Mouse (Mus musculus): ENCODE data around the gene Angptl2. TPM values are rescaled to one million over a fixed set of nuclear protein-coding genes. Genes with fewer than 3 reads are reported as not detected.
A peak's percentile ranks its signal among the peaks of the same experiment; 100 is the strongest.

Angptl2 gene
- polyA plus RNA-seq, 1 experiment from 2014 or later, result 34.3 TPM

DNA sequence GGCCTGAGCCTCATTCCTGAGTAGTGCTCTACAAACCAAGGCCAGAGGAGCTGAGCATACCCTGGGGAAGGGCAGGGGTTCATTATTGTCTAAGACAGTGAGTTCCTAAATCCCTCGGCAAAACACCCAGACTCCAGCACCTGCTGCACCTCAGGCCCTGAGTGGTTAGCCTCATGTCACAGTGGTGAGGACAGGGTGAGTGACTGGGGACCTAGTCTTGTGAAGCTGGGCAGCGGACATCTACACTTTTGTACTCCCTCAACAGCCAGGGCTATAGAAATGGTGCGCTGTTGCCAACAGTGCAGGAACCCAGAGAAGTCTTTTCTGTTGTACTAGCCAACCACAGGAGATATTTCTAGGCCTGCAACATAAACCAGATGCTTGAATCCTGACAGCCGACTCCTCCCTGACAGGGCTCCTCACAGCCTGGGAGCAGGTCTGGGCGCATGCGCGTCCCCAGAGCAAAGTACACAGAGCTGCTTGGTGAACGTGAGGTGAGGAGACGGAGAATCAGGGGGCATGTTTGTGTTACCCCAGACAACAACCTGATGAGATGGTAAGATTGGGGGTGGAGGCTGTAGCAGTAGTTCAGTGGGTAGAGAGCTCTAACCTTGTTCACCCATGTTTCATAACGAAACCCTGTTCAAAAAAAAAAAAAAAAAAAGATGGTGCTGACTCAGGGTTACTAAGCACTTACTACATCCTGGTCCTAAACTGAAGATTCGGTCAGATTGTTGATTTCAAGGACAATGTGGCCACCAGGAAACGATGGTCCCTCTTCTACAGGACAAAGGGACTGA is 38.2 kb upstream of the Angptl2 start:
- ATAC-seq (replicated peaks; ENCODE audit: insufficient number of reproducible peaks, low FRiP score, low TSS enrichment), result no peak; the same call in 1 of the 2 replicates
- no peaks in the 10 kb centered on the region for H3K27me3 ChIP-seq (ENCODE audit: control insufficient read depth, insufficient read depth, low read length)
- peak overlapping the region; percentile 79 for H3K27ac ChIP-seq (ENCODE audit: low read depth, low read length)
- peaks cover 33% of the 10 kb centered on the region for H3K4me1 ChIP-seq (ENCODE audit: control insufficient read depth, insufficient read depth, low read length)
- no peak overlapping the region; the same call in 1 of the 2 replicates for H3K4me2 ChIP-seq
- WGBS (ENCODE audit: insufficient replicate concordance), result 50% methylated on average over 12 of the region's 12 CpGs
- no peaks in the 10 kb centered on the region for H3K36me3 ChIP-seq (ENCODE audit: control insufficient read depth, insufficient read depth, low read length)
- H3K9ac ChIP-seq (ENCODE audit: low read depth, low read length), result no peak overlapping the region
- no peaks in the 10 kb centered on the region for H3K9me3 ChIP-seq (replicated peaks; ENCODE audit: control insufficient read depth, low read length)
- no peak overlapping the region for H3K4me3 ChIP-seq (ENCODE audit: low read depth, low read length)

DNA sequence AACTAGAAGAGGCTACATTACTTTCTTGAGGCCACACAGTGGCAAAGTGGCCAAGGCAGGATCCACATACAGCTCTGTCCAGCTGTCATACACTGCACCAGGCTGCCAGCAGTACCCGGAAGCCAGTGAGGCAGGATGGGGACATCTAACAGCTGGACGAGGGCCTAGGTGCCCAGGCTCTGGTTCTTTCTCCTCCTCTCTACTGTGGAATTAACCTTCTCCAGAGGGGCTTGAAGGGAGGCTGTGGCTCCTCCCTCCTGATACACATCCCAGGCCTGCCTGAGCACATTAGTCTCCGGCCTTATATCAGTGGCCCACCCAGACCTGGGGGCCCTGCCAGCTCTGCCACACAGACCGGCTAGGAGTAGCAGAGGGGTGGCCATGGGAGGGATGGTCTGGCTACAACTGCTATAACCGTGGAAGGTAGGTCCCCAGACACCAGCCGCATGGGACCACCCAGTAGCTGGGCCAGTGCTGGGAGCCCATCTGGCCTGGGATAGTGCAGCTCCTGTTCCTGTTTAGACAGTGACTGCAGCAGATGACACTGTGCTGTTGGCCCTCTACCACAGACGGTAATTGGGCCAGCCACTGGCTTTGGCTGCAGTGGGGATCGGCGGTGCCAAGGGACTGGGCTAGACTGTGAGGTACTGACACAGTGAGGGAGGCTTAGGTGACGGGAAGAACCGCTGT is 37.5 kb upstream of the Angptl2 start:
- H3K36me3 ChIP-seq (ENCODE audit: control insufficient read depth, insufficient read depth, low read length), result no peaks in the 10 kb centered on the region
- no peak overlapping the region for H3K27ac ChIP-seq (ENCODE audit: low read depth, low read length)
- H3K4me2 ChIP-seq, result no peak overlapping the region
- no peak; the same call in 1 of the 2 replicates for ATAC-seq (replicated peaks; ENCODE audit: insufficient number of reproducible peaks, low FRiP score, low TSS enrichment)
- no peak overlapping the region for H3K4me3 ChIP-seq (ENCODE audit: low read depth, low read length)
- H3K9me3 ChIP-seq (replicated peaks; ENCODE audit: control insufficient read depth, low read length), result no peaks in the 10 kb centered on the region
- H3K27me3 ChIP-seq (ENCODE audit: control insufficient read depth, insufficient read depth, low read length), result no peaks in the 10 kb centered on the region
- peak overlapping the region; percentile 16; the same call in 1 of the 2 replicates for H3K9ac ChIP-seq (ENCODE audit: low read depth, low read length)
- H3K4me1 ChIP-seq (ENCODE audit: control insufficient read depth, insufficient read depth, low read length), result peaks cover 28% of the 10 kb centered on the region
- WGBS (ENCODE audit: insufficient replicate concordance), result 55% methylated on average over 11 of the region's 11 CpGs

DNA sequence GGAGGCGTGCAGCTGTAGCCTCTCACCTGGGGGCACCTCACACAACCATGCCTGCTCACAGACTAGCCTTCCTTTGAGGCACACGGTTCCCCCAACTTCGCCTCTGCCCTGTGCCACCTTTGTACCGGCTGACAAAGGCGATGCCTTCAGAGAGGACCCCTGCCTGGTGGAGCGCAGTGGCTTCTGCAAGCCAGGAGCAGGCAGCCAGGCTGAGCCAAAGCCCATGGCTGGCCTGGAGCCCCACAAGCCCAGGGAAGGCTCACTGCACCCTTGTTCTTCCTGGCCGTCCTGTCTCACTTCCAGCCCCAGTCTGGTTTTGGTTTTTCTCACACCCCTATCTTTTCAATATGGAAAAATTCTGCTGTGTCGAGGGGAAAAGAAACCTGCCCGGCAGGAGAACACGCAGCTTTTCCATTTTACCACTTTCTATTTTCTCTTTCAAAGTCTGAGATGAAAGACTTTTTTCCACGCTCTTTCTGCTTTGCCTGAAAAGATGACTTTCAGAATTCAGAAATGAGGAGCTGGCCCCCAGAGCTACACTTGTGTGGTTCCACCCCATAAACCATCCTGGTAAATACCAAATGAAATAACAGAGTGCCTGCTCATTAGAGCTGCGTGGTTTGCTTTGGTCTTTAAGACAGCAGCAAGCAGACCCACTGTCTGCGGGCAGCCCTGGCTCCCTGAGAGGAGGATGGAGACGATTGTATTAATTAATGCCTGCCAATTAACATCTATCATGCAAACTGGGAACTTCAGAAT is 36.5 kb upstream of the Angptl2 start:
- 75% methylated on average over 14 of the region's 14 CpGs for WGBS (ENCODE audit: insufficient replicate concordance)
- Histone ChIP-seq H3K36me3 (ENCODE audit: control insufficient read depth, insufficient read depth, low read length) (no peaks in the 10 kb centered on the region), H3K9me3 (replicated peaks; ENCODE audit: control insufficient read depth, low read length) (no peaks in the 10 kb centered on the region), H3K27ac (ENCODE audit: low read depth, low read length) (0 out of 2 replicates have a peak overlapping the region, but pooled peaks have one; percentile 22), H3K4me2 (no peak overlapping the region), H3K9ac (ENCODE audit: low read depth, low read length) (no peak overlapping the region), H3K4me3 (ENCODE audit: low read depth, low read length) (no peak overlapping the region), H3K4me1 (ENCODE audit: control insufficient read depth, insufficient read depth, low read length) (peaks cover 28% of the 10 kb centered on the region), H3K27me3 (ENCODE audit: control insufficient read depth, insufficient read depth, low read length) (no peaks in the 10 kb centered on the region)
- ATAC-seq (replicated peaks; ENCODE audit: insufficient number of reproducible peaks, low FRiP score, low TSS enrichment), result no peak

DNA sequence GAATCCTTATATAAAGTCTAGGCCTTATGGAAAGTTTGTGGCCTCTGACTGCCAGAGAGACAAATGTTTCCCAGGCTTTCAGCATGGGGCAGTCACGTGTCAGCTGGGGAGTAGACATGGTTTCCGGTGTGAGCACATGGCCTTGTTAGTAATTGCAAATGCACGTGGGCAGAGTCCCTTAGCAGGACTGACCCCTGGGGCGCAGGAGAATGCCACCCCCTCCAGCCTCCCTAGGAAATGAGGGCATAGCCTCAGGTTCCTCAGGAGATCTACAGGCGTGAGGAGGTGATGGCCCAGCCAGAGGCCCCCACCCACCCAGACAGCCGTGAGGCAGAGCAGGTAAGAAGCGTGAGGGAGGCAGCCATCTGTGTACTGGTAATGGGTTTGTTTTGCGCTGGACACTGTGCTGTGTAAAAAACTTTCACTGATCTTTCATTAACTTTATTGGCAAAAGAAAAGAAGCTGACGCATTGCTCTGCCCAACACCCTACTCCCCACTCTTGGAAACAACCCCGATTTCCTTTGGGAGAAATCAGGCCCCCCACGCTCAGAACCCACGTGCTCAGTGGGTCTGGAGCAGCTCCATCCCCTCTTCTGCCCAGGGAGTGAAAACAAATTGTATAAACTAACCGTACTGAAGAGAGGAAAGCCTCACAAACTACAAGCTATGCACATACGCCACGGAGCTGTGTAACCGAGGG is 35.8 kb upstream of the Angptl2 start:
- Histone ChIP-seq H3K9ac (ENCODE audit: low read depth, low read length) (no peak overlapping the region), H3K27me3 (ENCODE audit: control insufficient read depth, insufficient read depth, low read length) (no peaks in the 10 kb centered on the region), H3K27ac (ENCODE audit: low read depth, low read length) (no peak overlapping the region), H3K4me3 (ENCODE audit: low read depth, low read length) (no peak overlapping the region), H3K4me1 (ENCODE audit: control insufficient read depth, insufficient read depth, low read length) (peaks cover 28% of the 10 kb centered on the region), H3K4me2 (no peak overlapping the region), H3K9me3 (replicated peaks; ENCODE audit: control insufficient read depth, low read length) (no peaks in the 10 kb centered on the region), H3K36me3 (ENCODE audit: control insufficient read depth, insufficient read depth, low read length) (no peaks in the 10 kb centered on the region)
- ATAC-seq (replicated peaks; ENCODE audit: insufficient number of reproducible peaks, low FRiP score, low TSS enrichment), result no peak
- 69% methylated on average over 16 of the region's 16 CpGs for WGBS (ENCODE audit: insufficient replicate concordance)

DNA sequence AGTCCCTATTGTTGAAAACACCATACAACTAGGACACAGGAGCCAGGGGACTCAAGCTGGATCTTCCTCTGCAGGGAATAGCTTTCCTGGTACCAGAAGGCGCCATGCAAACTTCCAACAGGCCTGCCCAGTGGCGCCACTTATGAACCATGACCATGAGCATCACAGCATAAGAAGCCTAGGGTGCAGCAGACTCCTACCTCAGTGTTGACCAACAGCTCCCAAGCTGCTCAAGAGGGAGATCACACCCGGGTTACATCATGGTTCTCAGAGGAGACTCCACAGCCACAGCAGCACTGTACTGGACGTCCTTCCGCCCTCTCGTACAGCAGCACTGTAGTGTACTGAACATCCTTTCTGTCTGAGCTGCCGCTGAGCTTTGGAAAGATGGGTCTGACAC is 32.5 kb upstream of the Angptl2 start:
- H3K27me3 ChIP-seq (ENCODE audit: control insufficient read depth, insufficient read depth, low read length), result no peaks in the 10 kb centered on the region
- no peak overlapping the region for H3K4me3 ChIP-seq (ENCODE audit: low read depth, low read length)
- H3K9me3 ChIP-seq (replicated peaks; ENCODE audit: control insufficient read depth, low read length), result no peaks in the 10 kb centered on the region
- H3K36me3 ChIP-seq (ENCODE audit: control insufficient read depth, insufficient read depth, low read length), result no peaks in the 10 kb centered on the region
- H3K4me2 ChIP-seq, result no peak overlapping the region
- H3K27ac ChIP-seq (ENCODE audit: low read depth, low read length), result no peak overlapping the region
- ATAC-seq (replicated peaks; ENCODE audit: insufficient number of reproducible peaks, low FRiP score, low TSS enrichment), result no peak
- H3K4me1 ChIP-seq (ENCODE audit: control insufficient read depth, insufficient read depth, low read length), result peaks cover 36% of the 10 kb centered on the region
- H3K9ac ChIP-seq (ENCODE audit: low read depth, low read length), result no peak overlapping the region
- WGBS (ENCODE audit: insufficient replicate concordance), result 86% methylated on average over 7 of the region's 7 CpGs

DNA sequence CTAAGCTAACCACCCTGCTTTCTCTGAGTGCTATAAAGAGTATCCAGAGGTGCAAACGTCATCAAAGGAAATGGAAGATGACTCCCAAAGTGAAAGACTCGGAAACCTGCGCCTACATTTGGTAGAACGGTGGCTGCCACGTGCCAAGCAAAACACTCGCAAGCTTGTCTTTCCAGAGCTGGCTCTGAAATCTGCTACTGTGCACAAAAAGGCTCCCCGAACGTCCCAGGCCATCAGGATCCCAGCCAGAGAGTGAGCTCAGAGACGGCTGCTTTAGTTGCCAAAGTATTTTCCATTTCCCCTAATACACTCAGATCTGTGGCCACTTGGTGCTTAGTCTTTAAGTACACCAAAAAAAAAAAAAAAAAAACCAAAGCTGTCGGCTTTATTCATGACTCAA is 31.2 kb upstream of the Angptl2 start:
- H3K4me2 ChIP-seq, result no peak overlapping the region
- no peak overlapping the region for H3K4me3 ChIP-seq (ENCODE audit: low read depth, low read length)
- WGBS (ENCODE audit: insufficient replicate concordance), result 76% methylated on average over 10 of the region's 10 CpGs
- H3K4me1 ChIP-seq (ENCODE audit: control insufficient read depth, insufficient read depth, low read length), result peaks cover 37% of the 10 kb centered on the region
- H3K36me3 ChIP-seq (ENCODE audit: control insufficient read depth, insufficient read depth, low read length), result no peaks in the 10 kb centered on the region
- H3K27me3 ChIP-seq (ENCODE audit: control insufficient read depth, insufficient read depth, low read length), result no peaks in the 10 kb centered on the region
- no peaks in the 10 kb centered on the region for H3K9me3 ChIP-seq (replicated peaks; ENCODE audit: control insufficient read depth, low read length)
- no peak overlapping the region for H3K9ac ChIP-seq (ENCODE audit: low read depth, low read length)
- no peak overlapping the region for H3K27ac ChIP-seq (ENCODE audit: low read depth, low read length)
- ATAC-seq (replicated peaks; ENCODE audit: insufficient number of reproducible peaks, low FRiP score, low TSS enrichment), result no peak

DNA sequence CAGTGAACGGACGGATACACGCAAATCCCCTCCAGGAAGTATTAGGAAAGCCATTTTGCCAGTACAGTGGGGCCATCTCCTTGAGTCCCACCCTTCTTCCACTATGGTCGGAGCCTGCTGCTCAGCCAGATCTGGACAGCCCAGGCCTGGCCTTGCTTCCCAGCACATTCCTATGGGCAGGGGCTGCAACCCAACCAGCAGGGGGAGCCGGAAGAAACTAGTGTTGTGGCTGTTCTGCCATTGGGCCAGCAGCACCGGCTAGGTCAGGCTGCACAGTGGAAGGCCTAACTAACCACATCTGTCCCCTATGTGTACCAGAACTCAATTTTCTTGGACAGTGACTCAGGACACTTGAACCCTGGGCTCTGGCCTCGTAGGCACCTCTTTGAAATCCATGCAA is 30.6 kb upstream of the Angptl2 start:
- H3K4me3 ChIP-seq (ENCODE audit: low read depth, low read length), result no peak overlapping the region
- no peak overlapping the region for H3K4me2 ChIP-seq
- peaks cover 32% of the 10 kb centered on the region for H3K4me1 ChIP-seq (ENCODE audit: control insufficient read depth, insufficient read depth, low read length)
- no peak for ATAC-seq (replicated peaks; ENCODE audit: insufficient number of reproducible peaks, low FRiP score, low TSS enrichment)
- WGBS (ENCODE audit: insufficient replicate concordance), result 67% methylated on average over 7 of the region's 7 CpGs
- H3K9ac ChIP-seq (ENCODE audit: low read depth, low read length), result no peak overlapping the region
- no peak overlapping the region for H3K27ac ChIP-seq (ENCODE audit: low read depth, low read length)
- no peaks in the 10 kb centered on the region for H3K9me3 ChIP-seq (replicated peaks; ENCODE audit: control insufficient read depth, low read length)
- no peaks in the 10 kb centered on the region for H3K27me3 ChIP-seq (ENCODE audit: control insufficient read depth, insufficient read depth, low read length)
- no peaks in the 10 kb centered on the region for H3K36me3 ChIP-seq (ENCODE audit: control insufficient read depth, insufficient read depth, low read length)

DNA sequence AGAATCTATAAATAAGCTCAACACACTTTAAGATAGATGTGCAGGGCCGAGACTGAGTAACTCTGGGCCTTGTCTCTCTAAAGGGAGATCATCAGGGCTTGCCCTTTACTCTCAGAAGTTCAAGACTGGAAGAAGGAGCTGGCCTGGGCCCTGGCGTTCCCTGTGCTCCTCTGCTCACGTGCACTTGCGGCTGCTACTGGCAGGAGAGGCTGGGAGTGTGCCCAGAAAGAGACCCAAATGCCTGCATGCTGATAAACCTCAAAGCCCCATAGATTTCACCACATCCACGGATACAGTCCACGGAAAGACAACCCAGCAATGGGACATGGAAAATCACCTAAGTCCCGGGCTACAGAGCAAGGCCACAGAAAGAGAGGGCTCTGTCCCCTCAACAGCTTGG is 29.4 kb upstream of the Angptl2 start:
- Histone ChIP-seq H3K27me3 (ENCODE audit: control insufficient read depth, insufficient read depth, low read length) (no peaks in the 10 kb centered on the region), H3K27ac (ENCODE audit: low read depth, low read length) (peak overlapping the region; percentile 67), H3K4me2 (0 out of 2 replicates have a peak overlapping the region, but pooled peaks have one; percentile 2), H3K9ac (ENCODE audit: low read depth, low read length) (peak overlapping the region; percentile 56), H3K4me3 (ENCODE audit: low read depth, low read length) (no peak overlapping the region), H3K36me3 (ENCODE audit: control insufficient read depth, insufficient read depth, low read length) (no peaks in the 10 kb centered on the region), H3K4me1 (ENCODE audit: control insufficient read depth, insufficient read depth, low read length) (peaks cover 32% of the 10 kb centered on the region), H3K9me3 (replicated peaks; ENCODE audit: control insufficient read depth, low read length) (no peaks in the 10 kb centered on the region)
- 37% methylated on average over 7 of the region's 7 CpGs for WGBS (ENCODE audit: insufficient replicate concordance)
- no peak for ATAC-seq (replicated peaks; ENCODE audit: insufficient number of reproducible peaks, low FRiP score, low TSS enrichment)

All from heart, embryonic 11.5 days (tissue).